Mouse (Mus musculus) embryonic facial prominence, embryonic 12.5 days (tissue): ENCODE measurements at regions not wholly inside any gene's neighbourhood (a gene's known extent, or its start where the extent isn't known, plus 50 kb on each side); places are given as distances from the start of the nearest gene placed in this dataset.

ENCODE experiments used
- ATAC-seq: fragments of 200-750 bp; cut with Nextera tagmentation; 2 replicates; pipeline ENCODE4 v1.8.0; 2017; ENCODE audit not compliant: insufficient number of reproducible peaks, insufficient read depth, low FRiP score, low TSS enrichment
- H3K27ac ChIP-seq: fragments of 300-500 bp; sonication (generic); 2 replicates; pipeline ENCODE4 v1.5.1; 2016; ENCODE audit warnings: mild to moderate bottlenecking
- H3K27me3 ChIP-seq: fragments of 300-500 bp; sonication (generic); 2 replicates; pipeline ENCODE4 v1.6.1; 2016; ENCODE audit warnings: mild to moderate bottlenecking, moderate library complexity
- H3K36me3 ChIP-seq: fragments of 300-500 bp; sonication (generic); 2 replicates; pipeline ENCODE4 v1.6.1; 2016; ENCODE audit warnings: mild to moderate bottlenecking
- H3K4me1 ChIP-seq: fragments of 300-500 bp; sonication (generic); 2 replicates; pipeline ENCODE4 v1.6.1; 2016
- H3K4me2 ChIP-seq: fragments of 300-500 bp; sonication (generic); replicated peaks from 2 replicates; pipeline ENCODE4 v1.6.1; 2016; ENCODE audit warnings: mild to moderate bottlenecking, moderate library complexity
- H3K4me3 ChIP-seq: fragments of 300-500 bp; sonication (generic); 2 replicates; pipeline ENCODE4 v1.5.1; 2016; ENCODE audit warnings: mild to moderate bottlenecking
- H3K9ac ChIP-seq: fragments of 300-500 bp; sonication (generic); 2 replicates; pipeline ENCODE4 v1.6.1; 2016; ENCODE audit warnings: mild to moderate bottlenecking, moderate library complexity
- H3K9me3 ChIP-seq: fragments of 300-500 bp; sonication (generic); 2 replicates; pipeline ENCODE4 v1.6.1; 2016; ENCODE audit warnings: mild to moderate bottlenecking, moderate library complexity
- WGBS: fragments of 180-500 bp; shearing (Covaris S2); methylation state at CpG from one replicate; pipeline ENCODE4 v1.1.7; 2016; 5-methylcytosine and 5-hydroxymethylcytosine counted together

- 77% methylated on average over 7 of the region's 7 CpGs for WGBS
Measured at GRCm38 (mm10) chr9:101518137-101518536, 266.5 kb upstream of the Ppp2r3a start.

GRCm38 (mm10) chr9:101510807-101511206, 259.2 kb upstream of the Ppp2r3a start:
- Histone ChIP-seq H3K9ac (no peak overlapping the region), H3K4me3 (no peak overlapping the region), H3K4me1 (no peaks in the 10 kb centered on the region), H3K27ac (no peak overlapping the region), H3K27me3 (no peaks in the 10 kb centered on the region), H3K9me3 (no peaks in the 10 kb centered on the region), H3K4me2 (no peak overlapping the region), H3K36me3 (no peaks in the 10 kb centered on the region)
- WGBS = 74% methylated on average over 3 of the region's 3 CpGs
- no peak for ATAC-seq

More at GRCm38 (mm10) chr9:101518137-101518536, 266.5 kb upstream of the Ppp2r3a start:
- H3K9me3 ChIP-seq = no peaks in the 10 kb centered on the region
- no peak overlapping the region for H3K9ac ChIP-seq
- no peak overlapping the region for H3K27ac ChIP-seq
- no peak overlapping the region for H3K4me2 ChIP-seq
- H3K27me3 ChIP-seq = no peaks in the 10 kb centered on the region
- H3K4me1 ChIP-seq = no peaks in the 10 kb centered on the region
- no peaks in the 10 kb centered on the region for H3K36me3 ChIP-seq
- ATAC-seq = no peak
- no peak overlapping the region for H3K4me3 ChIP-seq

DNA sequence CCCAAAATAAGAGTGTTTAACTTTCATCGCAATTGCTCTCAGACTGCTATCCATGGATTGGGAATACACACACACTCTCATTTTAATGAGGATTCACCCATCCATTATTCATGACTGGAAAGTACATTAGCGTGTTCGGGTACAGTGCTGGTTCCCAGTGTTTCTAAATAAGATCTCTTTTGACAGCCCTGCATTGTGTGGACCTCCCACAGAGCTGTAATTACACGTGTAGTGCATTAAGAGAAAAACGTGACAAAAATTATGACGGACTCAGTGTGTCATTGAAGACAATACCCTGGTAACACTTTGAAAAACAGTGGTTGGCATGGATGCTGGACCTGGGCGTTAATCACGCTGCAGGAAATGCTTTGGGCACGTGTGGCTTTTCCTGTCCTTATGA, 257.6 kb upstream of the Ppp2r3a start:
- Histone ChIP-seq H3K27ac (no peak overlapping the region), H3K4me3 (no peak overlapping the region), H3K4me1 (no peaks in the 10 kb centered on the region), H3K27me3 (no peaks in the 10 kb centered on the region), H3K9me3 (no peaks in the 10 kb centered on the region), H3K4me2 (no peak overlapping the region), H3K36me3 (no peaks in the 10 kb centered on the region), H3K9ac (no peak overlapping the region)
- ATAC-seq = no peak
- WGBS = 85% methylated on average over 9 of the region's 9 CpGs

GRCm38 (mm10) chr9:101507023-101507690, 255.6 kb upstream of the Ppp2r3a start:
- WGBS = 79% methylated on average over 6 of the region's 6 CpGs
- no peak overlapping the region for H3K4me3 ChIP-seq
- no peak overlapping the region for H3K4me2 ChIP-seq

GRCm38 (mm10) chr9:101501706-101502465, 250.3 kb upstream of the Ppp2r3a start:
- WGBS = 77% methylated on average over 16 of the region's 16 CpGs

More at GRCm38 (mm10) chr9:101507023-101507690, 255.6 kb upstream of the Ppp2r3a start:
- H3K27ac ChIP-seq = no peak overlapping the region
- no peak overlapping the region for H3K9ac ChIP-seq
- H3K27me3 ChIP-seq = no peaks in the 10 kb centered on the region
- no peaks in the 10 kb centered on the region for H3K36me3 ChIP-seq
- ATAC-seq = no peak
- no peaks in the 10 kb centered on the region for H3K9me3 ChIP-seq
- H3K4me1 ChIP-seq = no peaks in the 10 kb centered on the region; the same call in 1 of the 2 replicates

GRCm38 (mm10) chr9:101501036-101501435, 249.4 kb upstream of the Ppp2r3a start:
- ATAC-seq = no peak

More at GRCm38 (mm10) chr9:101501706-101502465, 250.3 kb upstream of the Ppp2r3a start:
- H3K9ac ChIP-seq = no peak overlapping the region
- ATAC-seq = no peak
- H3K4me2 ChIP-seq = no peak overlapping the region
- no peak overlapping the region for H3K27ac ChIP-seq
- no peak overlapping the region for H3K4me3 ChIP-seq
- no peaks in the 10 kb centered on the region for H3K9me3 ChIP-seq
- H3K36me3 ChIP-seq = no peaks in the 10 kb centered on the region
- H3K4me1 ChIP-seq = no peaks in the 10 kb centered on the region; the same call in 1 of the 2 replicates
- no peaks in the 10 kb centered on the region for H3K27me3 ChIP-seq

DNA sequence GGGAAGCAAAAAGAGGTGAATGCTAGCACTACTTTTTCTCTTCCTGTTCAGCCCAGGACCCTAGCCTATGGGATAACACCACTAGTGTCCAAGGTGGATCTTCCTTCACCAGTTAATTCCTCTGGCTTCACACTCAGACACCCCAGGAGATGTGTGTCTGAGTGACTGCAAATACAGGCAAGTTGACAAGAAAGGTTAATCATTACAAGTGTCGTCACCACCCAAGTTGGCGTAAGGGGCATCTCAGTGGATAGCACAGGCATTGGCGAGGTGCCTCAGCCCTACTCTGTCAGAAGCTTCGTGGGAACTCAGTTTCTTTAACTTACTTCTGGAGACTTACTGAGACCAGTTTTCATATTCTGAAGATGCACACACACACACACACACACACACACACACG, 247.1 kb upstream of the Ppp2r3a start:
- H3K9ac ChIP-seq = no peak overlapping the region
- no peak overlapping the region for H3K4me3 ChIP-seq
- no peaks in the 10 kb centered on the region for H3K27me3 ChIP-seq
- H3K9me3 ChIP-seq = no peaks in the 10 kb centered on the region
- WGBS = 87% methylated on average over 5 of the region's 5 CpGs
- H3K36me3 ChIP-seq = no peaks in the 10 kb centered on the region
- H3K4me2 ChIP-seq = no peak overlapping the region
- H3K27ac ChIP-seq = no peak overlapping the region
- no peak for ATAC-seq
- no peaks in the 10 kb centered on the region; the same call in 1 of the 2 replicates for H3K4me1 ChIP-seq

More at GRCm38 (mm10) chr9:101501036-101501435, 249.4 kb upstream of the Ppp2r3a start:
- Histone ChIP-seq H3K9ac (no peak overlapping the region), H3K4me2 (no peak overlapping the region), H3K27me3 (no peaks in the 10 kb centered on the region), H3K27ac (no peak overlapping the region), H3K4me1 (no peaks in the 10 kb centered on the region; the same call in 1 of the 2 replicates), H3K4me3 (no peak overlapping the region), H3K36me3 (no peaks in the 10 kb centered on the region), H3K9me3 (no peaks in the 10 kb centered on the region)
- 81% methylated on average over 3 of the region's 3 CpGs for WGBS

GRCm38 (mm10) chr9:101495768-101496167, 244.2 kb upstream of the Ppp2r3a start:
- Histone ChIP-seq H3K27me3 (no peaks in the 10 kb centered on the region), H3K9me3 (no peaks in the 10 kb centered on the region), H3K36me3 (no peaks in the 10 kb centered on the region), H3K4me3 (no peak overlapping the region), H3K4me2 (no peak overlapping the region), H3K9ac (no peak overlapping the region), H3K27ac (no peak overlapping the region), H3K4me1 (no peaks in the 10 kb centered on the region)
- ATAC-seq = no peak
- 77% methylated on average over 6 of the region's 6 CpGs for WGBS

DNA sequence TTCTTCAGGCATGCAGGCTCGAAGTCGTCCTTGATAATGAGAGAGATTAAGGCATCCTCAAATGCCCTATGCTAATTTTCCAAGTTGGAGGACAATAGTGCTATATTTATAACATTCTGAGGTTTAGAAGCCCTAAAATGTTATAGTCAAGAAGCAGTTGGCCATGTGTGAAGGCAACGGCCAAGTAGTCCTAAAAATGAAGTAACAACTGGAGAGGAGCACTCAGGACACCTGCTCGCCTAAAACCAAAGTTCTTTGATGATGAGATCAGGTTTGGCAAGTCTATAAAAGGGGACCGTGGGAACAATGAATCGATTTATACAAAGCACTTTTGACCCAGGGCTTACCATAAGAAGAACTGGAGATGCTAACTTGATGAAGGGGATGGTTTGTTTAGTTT, 237.4 kb upstream of the Ppp2r3a start:
- no peaks in the 10 kb centered on the region for H3K9me3 ChIP-seq
- no peak for ATAC-seq
- H3K4me2 ChIP-seq = no peak overlapping the region
- WGBS = 77% methylated on average over 6 of the region's 6 CpGs
- H3K36me3 ChIP-seq = no peaks in the 10 kb centered on the region
- no peaks in the 10 kb centered on the region for H3K27me3 ChIP-seq
- no peaks in the 10 kb centered on the region for H3K4me1 ChIP-seq
- no peak overlapping the region for H3K4me3 ChIP-seq
- no peak overlapping the region for H3K9ac ChIP-seq
- H3K27ac ChIP-seq = no peak overlapping the region

GRCm38 (mm10) chr9:101476223-101476622, 224.6 kb upstream of the Ppp2r3a start:
- no peak for ATAC-seq

DNA sequence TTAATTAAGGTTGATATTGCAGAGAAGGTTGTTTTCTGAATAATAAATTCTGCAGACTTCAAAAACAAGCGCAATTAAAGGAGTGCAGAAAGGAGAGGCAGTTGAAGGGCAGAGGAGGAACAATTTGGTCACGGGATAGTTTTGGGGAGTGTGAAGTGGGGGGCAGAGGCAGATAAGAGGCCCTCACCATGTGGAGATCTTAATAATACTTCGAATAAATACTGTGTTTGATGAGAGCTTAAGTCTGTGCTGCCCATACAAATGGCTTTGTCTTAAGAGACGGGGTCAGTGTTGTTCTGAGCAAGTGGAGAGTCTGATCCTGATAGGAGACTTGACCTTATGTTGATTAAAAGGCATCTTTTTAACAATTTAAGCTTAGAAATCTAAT, 221.5 kb upstream of the Ppp2r3a start:
- no peak overlapping the region for H3K4me2 ChIP-seq
- H3K4me1 ChIP-seq = no peaks in the 10 kb centered on the region
- 83% methylated on average over 4 of the region's 4 CpGs for WGBS
- no peaks in the 10 kb centered on the region for H3K36me3 ChIP-seq
- no peak overlapping the region for H3K27ac ChIP-seq
- no peaks in the 10 kb centered on the region for H3K9me3 ChIP-seq
- no peak for ATAC-seq
- no peak overlapping the region for H3K9ac ChIP-seq
- H3K27me3 ChIP-seq = no peaks in the 10 kb centered on the region
- H3K4me3 ChIP-seq = no peak overlapping the region

More at GRCm38 (mm10) chr9:101476223-101476622, 224.6 kb upstream of the Ppp2r3a start:
- no peaks in the 10 kb centered on the region for H3K4me1 ChIP-seq
- no peaks in the 10 kb centered on the region for H3K9me3 ChIP-seq
- H3K27ac ChIP-seq = no peak overlapping the region
- no peak overlapping the region for H3K9ac ChIP-seq
- no peak overlapping the region for H3K4me2 ChIP-seq
- no peaks in the 10 kb centered on the region for H3K36me3 ChIP-seq
- H3K27me3 ChIP-seq = no peaks in the 10 kb centered on the region
- no peak overlapping the region for H3K4me3 ChIP-seq
- WGBS = 67% methylated on average over 3 of the region's 3 CpGs
